In the genomic region with DNA sequence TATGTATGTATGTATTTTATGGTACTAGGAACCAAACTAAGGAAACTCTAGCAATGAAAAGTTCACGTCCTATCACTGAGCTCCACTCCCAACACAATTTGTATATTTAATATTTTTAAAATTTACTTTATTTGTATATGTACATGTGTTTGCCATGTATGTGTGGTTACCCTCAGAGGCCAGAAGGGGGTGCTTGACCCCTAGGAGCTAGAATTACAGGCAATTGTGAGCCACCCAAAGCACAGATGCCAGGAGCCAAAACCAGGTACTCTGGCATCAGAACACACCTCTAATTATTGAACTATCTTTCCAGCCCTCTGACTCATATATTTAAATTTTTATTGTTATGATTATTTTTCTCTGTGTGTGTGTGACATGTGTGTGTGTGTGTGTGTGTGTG, we compare ENCODE assay signal across 15 mouse cellular contexts.
A peak's percentile ranks its signal among the peaks of the same experiment; 100 is the strongest.
DNase-seq lines count a peak whose midpoint lies in the region; ATAC-seq and TF ChIP-seq lines count a peak whose summit lies in the region.
"Had no signal": no experiment of that assay in that cellular context is flagged by ENCODE, and none has a peak within 500 bp of the region (broad histone marks: within the 10 kb centered on the region; RNA-seq: fewer than 3 reads in every experiment).

No protein-coding gene starts in this region.

- peak; percentile 46 for TF ChIP-seq CTCF in hindbrain, postnatal 0 days (IDR thresholded peaks at IDR 0.05; ENCODE audit: low read depth)
- TF ChIP-seq CTCF in small intestine, adult 2 months (IDR thresholded peaks at IDR 0.05; ENCODE audit: extremely low read depth, insufficient read length, insufficient replicate concordance, low read depth, low read length) = peak; percentile 8; the same call in 1 of the 2 replicates

- H3K27me3 ChIP-seq in hindbrain, postnatal 0 days (ENCODE audit: insufficient read depth, low read length) = no peaks in the 10 kb centered on the region
- no peaks in the 10 kb centered on the region for H3K27me3 ChIP-seq in hindbrain, embryonic 12.5 days
- H3K27me3 ChIP-seq in small intestine, adult 2 months (ENCODE audit: control insufficient read depth, insufficient read depth, low read length) = no peaks in the 10 kb centered on the region
- H3K27me3 ChIP-seq: embryonic facial prominence, embryonic 13.5 days; stomach, embryonic 15.5 days had no signal

- no peak for ATAC-seq in hindbrain, postnatal 0 days
- ATAC-seq in hindbrain, embryonic 12.5 days (ENCODE audit: low FRiP score) = no peak
- no peak for ATAC-seq in frontal cortex, adult (ENCODE audit: low TSS enrichment)
- ATAC-seq: midbrain, embryonic 16.5 days had no signal

- H3K36me3 ChIP-seq in hindbrain, postnatal 0 days (ENCODE audit: insufficient read depth, low read length) = no peaks in the 10 kb centered on the region
- no peaks in the 10 kb centered on the region for H3K36me3 ChIP-seq in hindbrain, embryonic 12.5 days
- no peaks in the 10 kb centered on the region for H3K36me3 ChIP-seq in small intestine, adult 2 months (ENCODE audit: control insufficient read depth, insufficient read depth, low read length)
- H3K36me3 ChIP-seq: embryonic facial prominence, embryonic 13.5 days; hindbrain, embryonic 13.5 days; stomach, embryonic 15.5 days had no signal

- no peak for TF ChIP-seq POLR2A in small intestine, adult 2 months (IDR thresholded peaks at IDR 0.05; ENCODE audit: low read depth, low read length)

- no peak overlapping the region for H3K4me2 ChIP-seq in hindbrain, postnatal 0 days (ENCODE audit: low read depth, low read length)
- H3K4me2 ChIP-seq in hindbrain, embryonic 12.5 days (replicated peaks) = no peak overlapping the region
- H3K4me2 ChIP-seq: embryonic facial prominence, embryonic 13.5 days; hindbrain, embryonic 13.5 days; stomach, embryonic 15.5 days had no signal

- H3K9ac ChIP-seq in hindbrain, postnatal 0 days (replicated peaks; ENCODE audit: low read length) = no peak overlapping the region
- no peak overlapping the region for H3K9ac ChIP-seq in hindbrain, embryonic 12.5 days
- H3K9ac ChIP-seq: embryonic facial prominence, embryonic 13.5 days; hindbrain, embryonic 13.5 days; stomach, embryonic 15.5 days had no signal

- H3K9me3 ChIP-seq in hindbrain, postnatal 0 days (ENCODE audit: low read length) = no peaks in the 10 kb centered on the region
- H3K9me3 ChIP-seq in hindbrain, embryonic 12.5 days (replicated peaks) = no peaks in the 10 kb centered on the region
- H3K9me3 ChIP-seq: embryonic facial prominence, embryonic 13.5 days; hindbrain, embryonic 13.5 days; stomach, embryonic 15.5 days had no signal

- WGBS in hindbrain, postnatal 0 days = 88% methylated on average over 1 of the region's 1 CpGs
- WGBS in hindbrain, embryonic 12.5 days = 79% methylated on average over 1 of the region's 1 CpGs
- WGBS in small intestine, adult 2 months = 80% methylated on average over 1 of the region's 1 CpGs

- no peaks in the 10 kb centered on the region for H3K4me1 ChIP-seq in hindbrain, postnatal 0 days (ENCODE audit: insufficient read depth, low read length)
- no peaks in the 10 kb centered on the region for H3K4me1 ChIP-seq in hindbrain, embryonic 12.5 days
- H3K4me1 ChIP-seq in small intestine, adult 2 months (ENCODE audit: control insufficient read depth, insufficient read depth, insufficient read length, low read length) = no peaks in the 10 kb centered on the region
- H3K4me1 ChIP-seq: embryonic facial prominence, embryonic 13.5 days; hindbrain, embryonic 13.5 days; stomach, embryonic 15.5 days had no signal

- no peak overlapping the region for H3K27ac ChIP-seq in hindbrain, postnatal 0 days
- no peak overlapping the region for H3K27ac ChIP-seq in hindbrain, embryonic 12.5 days
- H3K27ac ChIP-seq in small intestine, adult 2 months (ENCODE audit: insufficient read depth, low read depth, low read length) = no peak overlapping the region
- H3K27ac ChIP-seq: embryonic facial prominence, embryonic 13.5 days; hindbrain, embryonic 13.5 days; stomach, embryonic 15.5 days had no signal

- no peak overlapping the region for H3K4me3 ChIP-seq in hindbrain, postnatal 0 days (ENCODE audit: low read length)
- no peak overlapping the region for H3K4me3 ChIP-seq in hindbrain, embryonic 12.5 days
- H3K4me3 ChIP-seq in small intestine, adult 2 months (ENCODE audit: low read depth, low read length) = no peak overlapping the region
- H3K4me3 ChIP-seq: embryonic facial prominence, embryonic 13.5 days; hindbrain, embryonic 13.5 days; stomach, embryonic 15.5 days had no signal

- peak; percentile 22 for DNase-seq in adrenal gland, postnatal 10 days
- DNase-seq in adrenal gland, adult 18-20 months (ENCODE audit: low spot score in 2 of 2) = no peak
- peak; percentile 38 for DNase-seq in hindbrain, postnatal 0 days (ENCODE audit: low spot score)
- DNase-seq in thymus, postnatal 0 days (ENCODE audit: low spot score) = peak; percentile 5
- no peak for DNase-seq in thymus, postnatal 25 days
- DNase-seq: B cell, adult 2 months; gastrocnemius, postnatal 10 days; lung, adult 2 months had no signal

Comparison
In these comparisons a context has a peak if more than half of its experiments do, and no peak if none do; other contexts are left out.
1. DNase-seq: peak in adrenal gland, postnatal 10 days (single experiment), hindbrain, postnatal 0 days (single experiment) and thymus, postnatal 0 days (single experiment); none in adrenal gland, adult 18-20 months (0 of 2) and thymus, postnatal 25 days (single experiment).